Mouse (Mus musculus): ENCODE data around the gene Strn3. TPM values are rescaled to one million over a fixed set of nuclear protein-coding genes. Genes with fewer than 3 reads are reported as not detected.
A peak's percentile ranks its signal among the peaks of the same experiment; 100 is the strongest.
"Not testable (repeated sequence)": the region's sequence is repeated elsewhere in the genome, so short reads cannot be mapped to it uniquely, and the experiment has no call there.

Strn3 gene
- polyA plus RNA-seq, 1 experiment, result 66.6 TPM

DNA sequence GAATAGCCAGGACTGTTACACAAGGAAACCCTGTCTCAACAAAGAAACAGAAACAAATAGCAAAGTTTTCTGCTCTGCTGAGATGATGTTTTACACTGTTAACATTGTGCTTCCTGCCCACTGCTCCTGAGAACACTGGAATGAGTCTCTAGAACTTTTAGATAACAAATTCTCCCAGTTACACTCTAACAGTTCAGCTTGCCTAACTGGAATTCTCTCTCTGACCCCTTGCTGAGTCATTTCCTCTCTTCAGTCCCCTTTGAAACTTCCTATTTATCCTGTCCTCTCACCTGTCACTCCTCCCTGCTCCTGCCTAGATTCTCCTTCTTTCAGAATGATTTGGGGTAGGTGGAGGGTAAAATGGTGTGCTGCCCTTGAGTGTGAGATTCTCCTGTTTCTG lies 2.4 kb upstream of the Strn3 start:
- no peak for DNase-seq (ENCODE audit: low spot score)

DNA sequence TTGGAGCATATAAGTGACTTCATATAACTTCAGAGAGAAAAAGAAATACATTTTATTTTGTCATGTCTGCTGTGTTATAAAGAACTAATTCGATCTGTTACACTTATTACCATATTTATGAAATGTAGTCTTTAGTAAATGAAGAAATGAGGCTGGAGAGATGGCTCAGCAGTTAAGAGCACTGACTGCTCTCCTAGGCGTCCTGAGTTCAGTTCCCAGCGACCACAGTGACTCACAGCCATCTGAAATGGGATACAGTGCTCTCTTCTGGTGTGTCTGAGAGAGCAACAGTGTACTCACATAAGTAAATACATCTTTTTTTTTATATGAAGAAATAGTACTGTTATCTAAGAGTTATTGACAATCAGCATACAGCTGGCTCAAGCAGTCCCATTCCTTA lies 1.7 kb upstream of the Strn3 start:
- DNase-seq (ENCODE audit: low spot score), result no peak

DNA sequence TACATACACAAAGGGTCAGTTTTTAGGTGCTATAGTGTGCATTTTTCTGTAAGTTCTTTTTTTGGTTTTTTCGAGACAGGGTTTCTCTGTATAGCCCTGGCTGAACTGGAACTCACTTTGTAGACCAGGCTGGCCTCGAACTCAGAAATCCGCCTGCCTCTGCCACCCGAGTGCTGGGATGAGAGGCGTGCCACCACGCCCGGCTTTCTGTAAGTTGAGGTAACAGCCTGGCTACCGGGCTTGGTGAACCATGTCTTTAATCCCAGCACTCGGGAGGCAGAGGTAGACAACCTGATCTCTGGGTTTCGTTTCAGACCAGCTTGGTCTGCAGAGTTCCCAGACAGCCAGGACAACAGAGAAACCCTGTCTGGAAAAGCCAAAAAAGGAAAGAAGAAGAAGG lies 1.2 kb upstream of the Strn3 start:
- not testable (repeated sequence) for DNase-seq (ENCODE audit: low spot score)

DNA sequence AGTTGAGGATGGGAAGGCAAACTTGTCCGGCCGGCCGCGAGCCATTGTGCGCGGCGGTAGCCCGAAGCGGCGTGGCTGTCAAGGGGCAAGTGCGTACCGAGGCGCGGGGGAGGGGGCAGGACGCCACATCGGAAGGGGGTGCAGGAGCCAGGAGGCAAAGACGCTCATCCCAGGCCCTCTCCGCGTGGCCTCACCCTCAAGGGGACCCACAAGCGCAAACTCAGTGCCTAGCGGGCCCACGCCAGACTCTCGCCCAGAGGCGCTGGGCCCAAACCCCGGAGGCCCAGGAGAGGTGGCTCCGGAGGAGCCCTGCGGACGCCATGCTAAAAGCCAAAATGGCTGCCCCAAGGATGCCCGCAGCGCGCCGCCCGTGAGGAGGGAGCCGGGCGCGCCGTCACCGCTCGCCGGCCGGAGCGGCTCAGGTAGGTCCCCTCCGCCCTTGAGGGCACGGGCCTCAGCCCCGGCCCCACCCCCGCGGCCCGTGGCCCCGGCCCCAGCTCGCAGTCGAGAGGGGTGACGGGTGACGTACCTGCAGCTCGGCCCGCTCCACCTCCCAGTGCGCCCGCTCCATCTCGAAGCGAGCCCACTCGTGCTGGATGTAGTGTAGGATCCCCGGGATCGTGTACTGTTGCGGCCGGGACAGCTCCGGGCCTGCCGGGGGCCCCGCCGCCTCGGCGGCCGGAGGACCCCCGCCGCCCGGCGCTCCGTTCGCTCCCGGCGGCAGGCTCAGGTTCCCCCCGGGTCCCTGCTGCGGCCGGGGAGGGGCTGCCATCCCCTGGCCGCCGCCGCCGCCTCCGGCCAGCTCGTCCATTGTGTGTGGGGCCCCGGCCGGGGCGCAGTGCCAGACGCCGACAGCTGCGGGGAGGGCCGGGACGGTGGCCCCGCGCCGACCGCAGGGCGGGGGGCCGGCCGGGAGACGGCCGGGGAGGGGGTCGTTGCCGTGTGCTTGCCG lies 528 bp downstream of the Strn3 start, which contains the start of gene Ap4s1:
Ap4s1 (plus strand) TSS at position 141 of the 952 bp plus-strand sequence.
- DNase-seq (ENCODE audit: low spot score), result peak; percentile 78

DNA sequence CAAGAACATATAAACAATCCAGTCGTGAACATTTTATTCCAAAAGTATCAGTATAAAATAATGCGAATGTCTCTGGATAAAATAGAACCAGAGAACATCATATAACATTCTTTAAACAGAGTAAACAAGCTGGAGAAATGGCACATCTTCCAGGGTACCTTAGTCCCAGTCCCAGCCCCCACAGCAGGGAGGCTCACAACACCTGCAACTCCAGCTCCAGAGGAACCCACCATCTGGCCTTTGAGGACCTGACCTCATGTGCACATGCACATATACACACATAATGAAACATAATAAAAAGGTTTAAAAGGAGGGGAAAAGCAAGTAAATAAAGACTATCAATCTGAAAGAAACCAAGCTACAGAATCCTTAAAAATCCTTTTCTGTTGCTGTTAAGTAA lies 3.2 kb downstream of the Strn3 start:
- no peak for DNase-seq (ENCODE audit: low spot score)

DNA sequence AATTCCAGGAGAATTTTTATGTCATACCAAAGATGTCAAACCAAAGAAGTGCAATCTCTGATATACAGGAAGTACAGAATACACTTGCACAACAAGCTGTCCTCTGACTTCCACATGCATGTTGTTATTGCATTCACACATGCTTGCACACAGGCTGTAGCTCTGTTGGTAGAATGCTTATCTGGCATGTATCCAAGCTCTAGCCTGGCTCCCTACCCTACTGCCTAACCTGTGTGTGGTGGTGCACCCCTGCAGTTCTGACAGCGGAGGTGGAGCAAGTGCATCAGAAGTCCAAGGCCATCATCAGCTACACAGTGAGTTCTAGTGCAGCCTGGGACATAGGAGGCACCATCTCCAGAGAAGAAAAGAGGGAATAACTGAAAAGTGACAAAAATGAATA lies 12.9 kb downstream of the Strn3 start:
- DNase-seq (ENCODE audit: low spot score), result no peak

DNA sequence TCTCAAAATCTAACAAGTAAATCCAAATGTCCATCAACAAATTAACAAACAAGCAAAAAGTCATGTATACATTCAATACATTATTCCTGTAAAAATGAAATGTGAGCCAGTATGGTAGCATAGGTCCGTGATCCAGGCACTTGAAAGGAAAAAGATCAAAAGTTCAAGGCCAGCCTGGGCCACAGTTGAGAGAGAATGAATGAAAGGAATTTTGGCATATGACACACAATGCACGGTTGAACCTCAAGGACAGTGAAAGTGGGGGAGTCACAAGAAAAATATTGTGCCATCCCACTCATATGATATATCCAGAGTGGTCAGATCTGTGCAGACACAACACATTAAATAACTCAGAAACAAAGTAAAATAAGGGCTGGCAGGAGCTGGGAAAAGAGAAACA lies 15.3 kb downstream of the Strn3 start:
- DNase-seq (ENCODE audit: low spot score), result no peak

DNA sequence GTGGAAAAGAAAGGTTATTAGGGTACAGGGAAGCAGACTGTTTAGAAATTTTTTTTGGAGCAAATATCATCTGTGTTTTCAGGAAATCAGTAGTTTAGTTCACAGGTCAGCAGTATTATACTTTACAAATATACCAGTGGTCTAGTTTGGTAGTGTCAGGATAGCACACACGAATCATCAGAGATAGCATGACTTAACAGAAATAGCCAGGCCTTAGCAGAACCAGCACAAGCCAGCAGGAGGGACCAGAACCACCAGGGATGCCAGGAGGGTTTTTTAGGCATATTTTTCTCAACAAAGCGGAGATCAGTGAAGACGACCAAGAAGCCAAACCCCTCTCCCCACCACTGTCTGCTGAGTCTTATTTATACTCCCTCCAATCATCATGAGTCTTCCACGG lies 18.4 kb downstream of the Strn3 start:
- DNase-seq (ENCODE audit: low spot score), result no peak

DNA sequence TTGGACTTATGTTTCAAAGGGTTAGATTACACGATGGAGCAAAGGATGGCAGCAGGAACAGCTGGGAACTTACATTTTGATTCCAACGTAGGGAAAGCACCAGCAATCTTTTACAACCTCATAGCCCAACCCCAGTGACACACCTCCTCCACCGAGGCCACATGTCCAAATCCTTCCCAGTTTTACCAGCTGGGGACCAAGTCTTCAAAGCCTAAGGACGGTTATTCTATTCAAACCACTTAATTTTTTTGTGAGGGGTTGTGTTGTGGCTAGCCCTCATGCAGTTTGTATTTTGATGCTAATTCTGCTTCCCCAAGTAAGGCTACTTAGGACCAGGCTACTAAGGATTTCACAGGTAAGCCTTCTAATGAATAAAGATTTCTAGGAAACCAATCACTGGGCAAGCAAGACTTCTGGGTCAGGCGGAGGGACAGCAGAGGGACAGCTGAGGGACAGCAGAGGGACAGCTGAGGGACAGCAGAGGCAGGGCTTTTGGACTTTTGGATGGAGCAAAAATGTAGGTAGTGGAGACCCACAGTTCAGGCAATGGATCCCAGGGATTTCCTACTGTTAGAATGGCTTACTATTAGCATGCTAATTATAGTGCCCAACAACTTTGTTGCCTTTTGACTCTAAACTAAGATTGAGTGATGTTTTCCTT lies 20.3 kb downstream of the Strn3 start:
- no peak for DNase-seq (ENCODE audit: low spot score)

DNA sequence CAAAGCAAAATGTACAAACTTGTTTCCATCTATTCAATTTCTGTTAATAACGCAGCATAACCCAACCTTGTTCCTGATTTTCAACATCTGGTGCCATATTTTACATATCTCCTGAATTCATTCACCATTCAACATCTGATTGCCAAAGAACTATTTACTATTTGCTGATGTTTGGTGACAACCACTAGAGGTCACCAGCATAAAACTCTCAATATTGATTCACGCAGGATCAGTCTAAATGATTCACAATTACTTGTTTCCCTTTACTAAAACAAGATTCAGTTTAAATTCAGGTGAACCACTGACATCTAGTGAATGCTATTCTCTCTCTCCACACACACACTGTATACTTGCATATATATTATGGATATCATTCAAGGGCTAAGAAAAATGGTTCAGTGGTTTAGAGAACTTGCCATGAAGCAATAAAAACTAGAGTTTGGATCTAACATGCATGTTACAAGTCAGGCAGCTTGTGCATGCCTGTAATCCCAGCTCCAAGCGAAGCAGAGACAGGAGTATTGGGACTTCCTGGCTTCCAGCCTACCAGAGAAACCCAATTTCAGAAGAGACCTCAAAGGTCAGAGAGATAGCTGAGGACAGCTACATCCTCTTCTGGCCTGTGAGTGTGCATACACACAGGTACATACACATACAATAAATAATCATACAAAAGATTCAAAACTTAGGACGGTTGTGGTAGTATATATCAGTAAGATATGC lies 24.8 kb downstream of the Strn3 start:
- DNase-seq (ENCODE audit: low spot score), result no peak

DNA sequence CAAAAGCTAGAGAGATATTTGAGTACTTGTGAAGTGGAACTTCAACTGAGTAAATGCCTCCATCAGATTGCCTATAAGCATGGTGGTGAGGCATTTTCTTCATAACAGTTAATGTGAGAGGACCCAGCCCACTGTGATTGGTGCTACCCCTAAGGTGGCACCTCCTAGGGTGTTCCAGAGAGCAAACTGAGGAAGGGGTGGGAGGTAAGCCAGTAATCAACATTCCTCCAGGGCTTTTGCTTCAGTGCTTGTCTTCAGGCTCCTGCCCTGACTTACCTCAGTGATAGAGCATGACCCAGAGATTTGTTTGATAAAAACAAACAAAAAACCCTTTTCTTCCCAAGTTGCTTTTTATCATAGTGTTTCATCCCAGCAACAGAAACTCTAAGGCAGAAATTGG lies 27.8 kb downstream of the Strn3 start:
- DNase-seq (ENCODE audit: low spot score), result no peak

DNA sequence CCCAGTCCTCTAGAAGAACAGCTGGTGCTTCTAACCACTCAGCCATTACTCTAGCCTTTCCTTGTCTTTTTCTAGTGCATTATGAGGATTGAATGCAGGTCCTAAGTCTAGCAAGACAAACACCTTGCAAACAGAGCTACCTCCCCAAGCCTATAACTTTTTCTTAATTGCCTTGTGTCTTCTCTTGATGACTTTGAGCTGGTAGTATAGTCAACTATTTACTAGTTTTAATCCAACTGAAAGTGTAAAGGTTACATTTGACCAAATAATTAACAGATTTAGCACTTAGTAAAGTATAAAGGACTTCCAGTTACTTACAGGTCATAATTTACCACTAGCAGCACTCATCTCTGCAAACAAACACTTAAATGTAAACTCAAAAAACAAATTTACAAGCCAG lies 28.7 kb downstream of the Strn3 start:
- no peak for DNase-seq (ENCODE audit: low spot score)

DNA sequence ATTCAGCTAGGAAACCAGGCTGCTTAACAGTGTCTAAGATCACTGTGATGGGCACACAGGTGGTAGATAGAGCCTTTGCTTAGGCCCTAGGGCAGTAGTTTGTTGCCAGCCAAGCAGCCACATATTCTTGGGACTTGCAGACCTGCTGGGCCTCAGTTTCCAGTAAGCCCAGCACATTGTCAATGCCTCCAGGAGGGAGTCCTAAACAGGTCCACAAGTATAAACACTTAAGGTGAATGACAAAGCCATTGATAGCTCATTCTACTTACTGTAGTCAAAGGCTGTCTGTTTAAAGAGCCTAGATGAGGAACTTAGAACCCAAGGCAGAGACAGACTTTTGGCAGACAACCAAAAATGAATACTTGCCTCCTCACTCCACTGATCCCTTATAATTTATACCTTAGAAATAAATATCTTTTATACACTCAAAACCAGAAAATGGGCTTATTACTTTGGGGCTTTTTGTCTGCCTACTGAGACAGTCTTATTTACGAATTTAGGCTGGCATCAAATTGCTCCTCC lies 35.7 kb downstream of the Strn3 start:
- no peak for DNase-seq (ENCODE audit: low spot score)

DNA sequence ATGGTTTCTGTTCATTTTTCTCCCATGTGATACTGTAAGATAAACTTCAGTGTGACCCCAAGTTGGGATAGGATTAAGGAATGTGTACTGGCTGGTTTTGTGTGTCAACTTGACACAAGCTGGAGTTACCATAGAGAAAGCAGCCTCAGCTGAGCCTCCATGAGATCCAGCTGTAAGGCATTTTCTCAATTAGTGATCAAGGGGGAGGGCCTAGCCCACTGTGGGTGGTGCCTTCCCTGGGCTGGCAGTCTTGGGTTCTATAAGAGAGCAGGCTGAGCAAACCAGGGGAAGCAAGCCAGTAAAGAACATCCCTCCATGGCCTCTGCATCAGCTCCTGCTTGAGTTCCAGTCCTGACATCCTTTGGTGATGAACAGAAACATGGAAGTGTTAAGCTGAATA lies 42.3 kb downstream of the Strn3 start:
- DNase-seq (ENCODE audit: low spot score), result not testable (repeated sequence)

DNA sequence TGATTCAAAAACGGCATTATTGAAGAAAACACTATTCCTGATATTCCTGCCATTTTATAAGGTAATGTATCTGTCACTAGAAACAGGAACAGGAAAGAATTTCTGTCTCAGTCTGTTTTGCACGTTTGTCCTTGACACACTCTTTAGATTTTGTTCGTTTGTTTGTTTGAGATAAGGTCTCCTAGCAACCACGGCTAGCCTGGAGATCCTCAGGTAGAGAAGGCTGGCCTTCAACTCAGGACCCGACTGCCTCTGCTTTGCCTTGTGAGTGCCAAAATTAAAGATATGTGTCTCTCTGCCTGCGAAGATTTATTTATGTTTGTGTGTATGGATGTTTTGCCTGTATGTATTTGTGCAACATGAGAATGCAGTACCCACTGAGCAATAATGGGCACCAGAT lies 49.8 kb downstream of the Strn3 start:
- DNase-seq (ENCODE audit: low spot score), result no peak

DNA sequence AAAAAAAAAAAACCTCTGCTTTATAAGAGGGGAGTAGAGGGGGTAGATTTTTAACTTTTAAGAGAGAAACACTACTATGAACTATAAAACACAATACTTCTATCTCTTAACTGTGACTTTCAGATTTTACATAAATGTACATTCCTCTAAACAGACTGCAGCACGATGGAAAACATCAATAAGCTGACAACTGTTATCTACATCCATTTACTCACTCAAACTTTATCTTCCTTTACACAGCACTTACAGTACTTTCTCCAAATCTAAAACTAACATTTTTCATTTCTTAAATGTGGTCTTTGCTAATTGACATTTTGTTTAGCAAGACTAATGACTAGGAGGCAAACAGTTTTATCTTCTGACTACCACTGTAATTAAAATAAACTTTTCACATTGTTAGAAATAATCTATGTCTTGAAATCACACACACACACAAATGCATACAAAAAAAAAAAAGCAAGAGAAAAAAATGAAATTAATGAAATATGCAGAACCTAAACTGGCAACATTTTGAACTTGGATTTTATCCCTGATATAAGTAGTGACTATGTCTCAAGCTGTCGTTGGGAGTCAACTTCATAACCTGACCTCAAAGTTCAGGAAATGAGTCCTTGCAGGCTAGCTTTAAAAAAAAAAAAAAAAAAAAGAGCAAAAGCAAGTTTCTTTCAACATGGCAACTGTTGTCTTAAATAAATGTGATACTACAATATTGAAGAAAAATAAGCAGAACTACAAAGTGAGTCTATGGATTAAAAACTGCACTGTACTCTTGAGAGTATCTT lies 54.8 kb downstream of the Strn3 start:
- no peak for DNase-seq (ENCODE audit: low spot score)

DNA sequence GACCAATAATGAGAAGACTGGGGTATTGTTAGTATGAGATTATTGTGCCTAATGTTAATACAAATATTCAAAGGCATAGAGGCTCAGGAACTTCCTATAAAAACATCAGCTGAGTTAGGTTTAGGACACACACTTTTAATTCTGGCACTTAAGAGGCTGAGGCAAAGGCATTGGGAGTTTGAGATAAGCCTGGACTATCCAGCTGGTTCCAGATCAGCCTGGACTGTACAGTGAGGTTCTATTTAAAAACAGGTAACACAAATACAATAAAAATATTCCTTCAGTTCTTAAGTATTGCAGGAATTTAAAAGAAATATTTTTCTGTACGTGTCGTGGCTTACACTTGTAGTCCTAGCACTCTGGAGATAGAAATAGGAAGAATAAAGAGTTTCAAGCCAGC lies 55.4 kb downstream of the Strn3 start:
- no peak for DNase-seq (ENCODE audit: low spot score)

DNA sequence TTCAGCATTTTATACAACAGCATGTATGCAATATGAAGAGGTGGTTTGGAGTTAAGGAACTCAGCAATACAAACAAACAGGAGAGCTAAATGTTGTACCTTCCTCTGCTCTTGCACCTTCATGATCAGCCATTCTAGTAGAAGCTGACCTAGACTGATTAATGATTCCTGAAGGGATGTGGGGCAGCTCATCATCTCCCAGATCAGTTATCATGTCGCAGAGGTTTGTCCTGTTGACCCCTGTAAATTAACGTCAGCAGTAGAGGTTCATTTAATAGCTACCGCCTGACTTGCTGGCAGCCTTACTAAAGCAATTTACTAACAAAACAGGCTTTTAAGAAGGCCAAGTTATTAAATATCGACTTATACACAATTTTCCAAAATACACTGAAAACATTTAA lies 58.2 kb downstream of the Strn3 start:
- DNase-seq (ENCODE audit: low spot score), result no peak

DNA sequence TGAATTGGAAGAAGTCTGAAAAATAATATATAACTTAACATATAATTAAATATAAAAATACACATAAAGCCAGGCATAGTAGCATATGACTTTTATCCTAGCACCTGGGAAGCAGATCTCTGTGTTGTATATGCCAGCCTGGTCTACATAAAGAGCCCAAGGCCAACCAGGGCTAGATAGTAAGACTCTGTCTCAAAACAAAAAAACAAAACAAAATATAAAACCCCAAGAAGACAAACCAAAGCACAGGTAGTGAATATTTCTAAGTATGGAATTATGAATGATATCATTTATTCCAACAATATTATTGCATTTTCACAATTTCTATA lies 68.4 kb downstream of the Strn3 start:
- no peak for DNase-seq (ENCODE audit: low spot score)

DNA sequence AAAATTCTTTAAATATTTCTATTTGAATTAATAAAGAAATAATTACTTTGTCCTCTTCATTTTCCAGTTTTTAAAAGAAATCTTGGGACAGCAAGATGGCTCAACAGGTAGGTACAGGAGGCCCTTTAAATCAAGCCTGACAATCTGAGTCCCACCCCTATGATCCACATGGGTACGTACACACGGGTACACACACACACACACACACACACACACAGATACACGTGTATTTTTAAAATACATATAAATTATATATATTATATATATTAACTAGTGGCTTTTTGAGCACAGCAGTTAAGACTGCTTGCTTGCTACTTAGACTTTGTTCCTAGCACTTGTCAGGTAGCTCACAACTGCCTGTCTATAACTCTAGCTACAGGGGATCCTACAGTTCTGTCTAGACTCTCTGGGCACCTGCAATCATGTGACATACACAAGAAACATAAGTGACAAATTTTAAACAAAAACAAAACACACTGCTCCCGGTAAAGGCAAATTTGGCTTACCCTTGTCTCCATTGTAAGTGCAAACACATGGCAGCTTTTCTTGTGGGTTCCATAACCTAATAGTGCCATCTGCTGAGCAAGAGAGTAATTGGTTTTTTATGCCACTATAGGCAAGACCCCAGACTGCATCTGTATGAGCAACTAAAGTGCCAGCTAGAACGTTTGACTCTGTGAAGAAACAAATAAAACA lies 68.9 kb downstream of the Strn3 start:
- DNase-seq (ENCODE audit: low spot score), result no peak

DNA sequence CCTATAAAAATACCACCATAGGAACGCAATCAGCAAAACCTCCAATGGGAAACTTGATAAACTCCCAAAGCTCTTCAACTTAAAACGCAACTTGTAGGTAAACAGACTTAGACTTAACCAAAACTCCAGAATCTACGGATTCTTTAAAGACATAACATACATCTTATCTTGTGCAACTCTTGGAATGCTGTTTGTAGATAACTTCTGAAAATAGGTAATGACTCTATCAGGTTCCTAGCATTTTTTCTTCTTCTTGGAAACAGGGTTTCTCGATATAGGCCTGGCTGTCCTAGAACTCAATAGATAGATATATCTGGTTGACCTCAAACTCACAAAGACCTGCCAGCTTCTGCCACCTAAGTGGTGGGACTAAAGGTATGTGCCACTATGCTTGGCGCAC lies 70.5 kb downstream of the Strn3 start:
- no peak for DNase-seq (ENCODE audit: low spot score)

All from urinary bladder, adult 2 months (tissue).